Mouse (Mus musculus) brown adipose tissue, adult 24 weeks (tissue): ENCODE measurements around the gene Padi4. TPM values are rescaled to one million over a fixed set of nuclear protein-coding genes. Genes with fewer than 3 reads are reported as not detected.

Experiments used
- H3K27ac ChIP-seq: fragments of 200-500 bp; replicated peaks from 2 replicates; pipeline ENCODE4 v1.5.1; 2012; ENCODE audit warnings: low read depth, mild to moderate bottlenecking, low read length
- H3K4me1 ChIP-seq: fragments of 200-500 bp; 2 replicates; pipeline ENCODE4 v1.6.1; 2012; ENCODE audit warnings: low read length, mixed read lengths; ENCODE audit not compliant: control insufficient read depth, insufficient read depth, insufficient read length
- H3K4me3 ChIP-seq: fragments of 200-500 bp; 2 replicates; pipeline ENCODE4 v1.5.1; 2012; ENCODE audit warnings: low read depth, mild to moderate bottlenecking, low read length, moderate library complexity; ENCODE audit not compliant: insufficient read depth
- polyA plus RNA-seq: library from polyadenylated mRNA; stranded (reverse); fragments of >200 nt; gene quantifications from 2 replicates; pipeline ENCODE4 v1.2.4, GENCODE M21; 2012; ENCODE audit not compliant: missing spikeins, insufficient read depth, insufficient read length

Padi4 gene
- polyA plus RNA-seq, 1 experiment, result 0.99 TPM

- no peak overlapping the region for H3K27ac ChIP-seq
- no peaks in the 10 kb centered on the region; the same call in 1 of the 2 replicates for H3K4me1 ChIP-seq
- no peak overlapping the region for H3K4me3 ChIP-seq
These were observed 857 bp upstream of the Padi4 start for GRCm38 (mm10) chr4:140774893-140775292.

GRCm38 (mm10) chr4:140771091-140771490 is 2.9 kb downstream of the Padi4 start:
- H3K27ac ChIP-seq, result no peak overlapping the region
- no peak overlapping the region for H3K4me3 ChIP-seq
- H3K4me1 ChIP-seq, result no peaks in the 10 kb centered on the region; the same call in 1 of the 2 replicates

- Histone ChIP-seq H3K27ac (no peak overlapping the region), H3K4me1 (no peaks in the 10 kb centered on the region; the same call in 1 of the 2 replicates)
These were observed 3.6 kb downstream of the Padi4 start for GRCm38 (mm10) chr4:140770433-140770832.

GRCm38 (mm10) chr4:140768973-140769372 is 5.1 kb downstream of the Padi4 start:
- H3K4me1 ChIP-seq, result no peaks in the 10 kb centered on the region; the same call in 1 of the 2 replicates
- H3K4me3 ChIP-seq, result no peak overlapping the region
- H3K27ac ChIP-seq, result no peak overlapping the region

More at GRCm38 (mm10) chr4:140770433-140770832, 3.6 kb downstream of the Padi4 start:
- peak overlapping the region; percentile 45 for H3K4me3 ChIP-seq

GRCm38 (mm10) chr4:140765936-140766335 is 8.1 kb downstream of the Padi4 start:
- Histone ChIP-seq H3K4me1 (no peaks in the 10 kb centered on the region), H3K27ac (no peak overlapping the region), H3K4me3 (no peak overlapping the region)

- Histone ChIP-seq H3K27ac (no peak overlapping the region), H3K4me1 (no peaks in the 10 kb centered on the region)
These were observed 10.9 kb downstream of the Padi4 start for GRCm38 (mm10) chr4:140763158-140763557.

GRCm38 (mm10) chr4:140761601-140762000 is 12.4 kb downstream of the Padi4 start:
- Histone ChIP-seq H3K27ac (no peak overlapping the region), H3K4me3 (no peak overlapping the region), H3K4me1 (no peaks in the 10 kb centered on the region)

More at GRCm38 (mm10) chr4:140763158-140763557, 10.9 kb downstream of the Padi4 start:
- no peak overlapping the region for H3K4me3 ChIP-seq

GRCm38 (mm10) chr4:140755811-140756210 is 18.2 kb downstream of the Padi4 start:
- Histone ChIP-seq H3K4me3 (no peak overlapping the region), H3K27ac (no peak overlapping the region), H3K4me1 (no peaks in the 10 kb centered on the region)

- Histone ChIP-seq H3K27ac (no peak overlapping the region), H3K4me3 (no peak overlapping the region), H3K4me1 (no peaks in the 10 kb centered on the region)
These were observed 20.7 kb downstream of the Padi4 start for GRCm38 (mm10) chr4:140753366-140753765.

- no peaks in the 10 kb centered on the region for H3K4me1 ChIP-seq
- H3K4me3 ChIP-seq, result no peak overlapping the region; the same call in 1 of the 2 replicates
These were observed 23.7 kb downstream of the Padi4 start for GRCm38 (mm10) chr4:140750328-140750727.

GRCm38 (mm10) chr4:140747978-140748377 is 26.1 kb downstream of the Padi4 start:
- Histone ChIP-seq H3K4me3 (no peak overlapping the region; the same call in 1 of the 2 replicates), H3K4me1 (no peaks in the 10 kb centered on the region), H3K27ac (no peak overlapping the region)

More at GRCm38 (mm10) chr4:140750328-140750727, 23.7 kb downstream of the Padi4 start:
- no peak overlapping the region for H3K27ac ChIP-seq

- Histone ChIP-seq H3K4me1 (no peaks in the 10 kb centered on the region), H3K4me3 (no peak overlapping the region), H3K27ac (no peak overlapping the region)
These were observed 29.4 kb downstream of the Padi4 start for GRCm38 (mm10) chr4:140744654-140745053.

GRCm38 (mm10) chr4:140743086-140743485 is 30.9 kb downstream of the Padi4 start:
- H3K4me1 ChIP-seq, result no peaks in the 10 kb centered on the region
- no peak overlapping the region for H3K27ac ChIP-seq
- no peak overlapping the region for H3K4me3 ChIP-seq

- Histone ChIP-seq H3K4me3 (no peak within 1 kb of the TSS), H3K27ac (no peak within 1 kb of the TSS), H3K4me1 (no peaks in the 10 kb centered on the region)
These were observed 31.5 kb downstream of the Padi4 start, which contains the start of gene Padi6 for GRCm38 (mm10) chr4:140742543-140742942. Gene Padi6 (minus strand): TSS chr4:140742643.

- Histone ChIP-seq H3K4me3 (no peak overlapping the region), H3K4me1 (no peaks in the 10 kb centered on the region), H3K27ac (no peak overlapping the region)
These were observed 32.6 kb downstream of the Padi4 start for GRCm38 (mm10) chr4:140741401-140741800.

GRCm38 (mm10) chr4:140740655-140741054 is 33.4 kb downstream of the Padi4 start:
- Histone ChIP-seq H3K27ac (no peak overlapping the region), H3K4me3 (no peak overlapping the region), H3K4me1 (no peaks in the 10 kb centered on the region)
